Mouse (Mus musculus): ENCODE data around the gene Morn5. TPM values are rescaled to one million over a fixed set of nuclear protein-coding genes. Genes with fewer than 3 reads are reported as not detected.

The Morn5 gene
- 1 to 10 TPM; 1.3 to 1.7 TPM for total RNA-seq (2021)

DNA sequence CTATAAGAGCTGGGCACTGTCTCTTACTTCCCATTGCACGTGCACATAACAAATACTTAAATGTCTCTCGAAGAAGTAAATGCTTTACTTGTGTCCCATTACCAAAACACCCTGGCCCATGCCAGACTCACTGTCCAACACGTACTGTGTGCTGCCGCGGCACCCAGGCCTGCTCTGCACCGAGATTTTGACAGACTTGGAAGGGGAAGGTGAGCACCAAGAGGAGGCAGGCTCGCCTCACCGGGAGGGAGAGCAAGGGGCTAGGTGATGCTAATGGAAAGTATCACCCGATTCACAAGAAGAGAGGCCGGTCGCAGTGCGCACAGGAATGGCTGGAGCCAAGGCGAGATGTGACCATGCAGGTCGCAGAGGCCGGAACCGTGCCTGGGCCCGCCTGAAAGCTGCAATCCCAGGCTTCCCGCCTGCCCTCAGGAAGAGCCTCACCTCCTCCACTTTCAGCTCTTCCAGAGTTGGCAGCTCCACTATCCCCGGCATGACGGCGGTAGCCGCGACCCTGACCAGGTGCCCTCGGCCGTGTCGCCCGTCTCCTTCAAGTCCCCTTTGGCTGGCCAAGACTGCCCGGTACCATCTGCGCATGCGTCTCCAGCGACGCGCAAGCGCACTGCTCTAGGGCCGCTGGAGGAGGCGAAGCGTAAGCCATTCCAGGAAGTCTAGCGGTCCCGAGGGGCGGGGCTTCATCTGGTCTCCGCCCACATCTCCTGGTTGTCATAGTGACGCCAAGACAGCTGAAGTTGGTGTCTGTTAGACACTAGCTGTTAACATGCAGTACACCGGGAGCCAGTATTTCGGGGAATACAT lies at the start of gene Morn5, which contains the start of gene Ndufa8:
Gene Morn5, plus strand, starts transcription at position 711 of the 819 bp plus-strand sequence.
Gene Ndufa8, minus strand, starts transcription at position 659 of the 819 bp plus-strand sequence.
- peak; percentile 98 to 99 for DNase-seq

DNA sequence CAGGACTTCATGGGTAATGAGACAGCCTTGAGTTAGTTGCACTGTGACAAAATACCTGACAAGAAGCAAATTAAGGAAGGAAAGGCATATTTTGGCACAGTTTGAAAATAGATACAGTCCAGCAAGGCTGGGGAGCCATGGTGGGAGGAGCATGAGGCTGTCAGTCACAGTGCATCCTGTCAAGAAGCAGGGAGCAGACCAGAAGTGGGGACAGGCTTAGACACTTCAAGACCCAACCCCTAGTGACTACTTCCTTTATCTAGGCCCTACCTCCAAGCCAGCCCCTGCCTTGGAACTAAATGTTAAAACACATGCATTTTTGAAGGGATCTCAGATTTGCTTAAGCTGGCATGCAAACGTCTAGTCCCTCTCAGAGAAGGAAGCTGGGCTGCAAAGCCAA lies 48.9 kb upstream of the Morn5 start:
- no peak for DNase-seq

DNA sequence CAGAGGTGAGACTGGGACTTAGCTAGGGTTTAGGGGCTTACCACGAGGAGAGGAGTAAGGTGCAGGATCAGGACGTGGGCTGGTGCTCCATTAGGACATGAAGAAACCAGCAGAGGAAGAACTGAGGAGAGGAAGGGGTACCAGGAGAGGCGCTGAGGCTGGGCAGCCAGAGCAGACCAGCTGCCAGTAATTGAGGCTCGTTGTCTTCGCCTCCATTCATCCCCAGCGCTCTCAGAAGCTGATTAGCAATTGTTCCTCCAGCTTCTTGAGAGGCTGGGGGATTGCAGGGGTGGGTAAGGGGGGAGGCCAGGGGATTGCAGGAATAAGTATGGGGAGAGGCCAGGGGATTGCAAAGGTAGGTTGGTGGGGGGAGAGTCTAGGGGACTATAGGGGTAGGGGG lies 47.1 kb upstream of the Morn5 start:
- DNase-seq, result no peak

DNA sequence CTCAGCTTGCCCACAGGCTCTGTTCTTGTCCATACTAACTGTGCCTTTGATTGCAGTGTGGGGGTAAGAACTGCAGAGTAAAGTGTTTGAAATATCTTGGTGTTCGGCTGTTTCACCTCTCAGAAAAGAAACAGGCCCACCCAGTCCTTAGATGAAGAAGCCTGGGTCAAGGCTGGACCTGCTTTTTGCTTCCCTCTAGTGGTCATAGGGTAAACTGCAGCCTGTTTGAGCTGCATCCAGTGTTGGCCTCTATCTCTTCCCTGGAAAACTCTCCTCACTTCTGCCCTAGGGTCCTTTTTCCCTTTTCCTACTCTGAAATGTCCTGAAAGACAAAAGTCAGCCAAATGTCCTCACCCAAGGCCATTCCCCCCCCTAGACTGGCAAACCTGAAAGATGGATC lies 41.2 kb upstream of the Morn5 start:
- DNase-seq, result no peak

DNA sequence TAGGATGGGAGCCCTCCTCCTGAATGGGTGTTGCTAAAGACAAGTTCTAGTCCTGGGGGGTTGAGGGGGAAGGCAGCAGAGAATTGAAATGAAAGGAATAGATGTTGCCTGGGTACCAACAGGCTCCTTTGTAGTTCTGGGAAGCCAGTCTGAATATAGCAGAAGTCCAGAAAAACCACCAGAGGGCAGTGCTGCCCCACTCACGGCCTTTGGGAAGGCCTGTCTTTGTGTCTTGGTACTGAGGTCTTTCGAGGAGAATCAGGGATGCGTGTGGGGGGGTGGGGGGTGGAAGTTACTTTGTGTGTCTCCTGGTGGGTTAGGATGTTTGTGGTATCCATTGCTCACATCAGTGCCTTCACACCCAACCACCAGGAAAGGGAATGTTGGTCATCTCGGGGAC lies 39.9 kb upstream of the Morn5 start:
- DNase-seq, result peak; percentile 64 to 71

DNA sequence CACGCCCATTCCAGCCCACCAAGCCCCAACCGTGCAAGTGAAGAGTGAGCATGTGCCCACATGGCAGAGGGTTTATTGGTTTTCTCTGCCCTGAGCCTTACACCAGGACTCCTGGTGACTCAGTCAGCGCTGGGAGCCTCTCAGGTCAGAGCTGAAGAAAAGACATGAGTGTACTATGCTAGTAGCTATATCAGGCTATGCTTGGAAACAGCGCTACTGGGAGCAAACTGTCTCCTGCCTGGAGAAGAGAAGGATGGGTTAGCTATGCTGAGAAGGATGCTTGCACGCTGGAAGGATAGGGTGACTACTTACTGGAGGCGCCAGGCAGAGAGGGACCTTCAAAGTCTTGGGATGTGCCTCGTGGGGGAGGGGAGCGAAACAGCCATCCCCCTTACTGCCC lies 38.7 kb upstream of the Morn5 start:
- no peak for DNase-seq

DNA sequence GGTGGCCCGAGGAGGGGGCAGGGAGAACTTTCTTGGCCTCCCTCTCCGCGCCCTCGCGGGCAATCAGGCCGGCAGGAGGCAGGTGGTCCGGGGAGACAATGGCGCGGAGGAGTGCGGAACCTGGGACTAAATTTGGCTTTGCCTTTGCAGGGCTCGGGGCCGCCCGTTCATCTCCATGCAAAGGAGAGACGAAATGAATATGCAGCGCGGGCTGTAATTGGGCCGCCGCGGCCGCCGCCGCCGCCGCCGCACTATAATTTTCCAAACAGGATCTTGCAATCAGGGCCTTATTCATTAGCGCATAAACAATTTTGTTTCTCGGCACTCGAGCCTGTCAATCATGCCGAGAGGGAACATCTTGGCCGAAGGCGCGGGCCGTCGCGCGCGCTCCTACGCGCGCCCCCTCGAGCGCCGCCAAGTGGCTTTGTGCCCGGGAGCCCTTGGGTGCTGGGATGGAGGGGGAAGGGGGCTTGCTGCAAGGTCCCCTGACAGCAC lies 37.9 kb upstream of the Morn5 start:
- peak; percentile 56 for DNase-seq

DNA sequence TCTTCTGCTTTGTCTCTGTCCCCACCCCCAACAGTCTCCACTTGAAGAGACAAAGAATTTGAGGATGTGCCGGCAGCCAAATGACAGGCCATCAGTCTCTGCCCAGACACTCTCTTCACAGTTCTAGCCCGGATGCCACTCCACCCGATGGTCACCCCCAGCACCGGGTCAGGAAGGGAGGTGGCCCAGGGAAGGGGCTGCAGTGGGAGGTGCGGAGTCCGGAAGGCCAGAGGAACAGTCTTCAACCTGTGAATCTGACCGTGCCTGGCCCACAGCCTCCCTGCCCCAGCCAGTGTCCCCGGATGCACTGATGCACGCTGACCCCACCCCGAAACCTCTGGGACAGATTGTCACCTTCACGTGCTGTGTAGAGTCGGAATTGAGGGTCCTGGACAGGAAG lies 36.2 kb upstream of the Morn5 start:
- DNase-seq, result no peak

DNA sequence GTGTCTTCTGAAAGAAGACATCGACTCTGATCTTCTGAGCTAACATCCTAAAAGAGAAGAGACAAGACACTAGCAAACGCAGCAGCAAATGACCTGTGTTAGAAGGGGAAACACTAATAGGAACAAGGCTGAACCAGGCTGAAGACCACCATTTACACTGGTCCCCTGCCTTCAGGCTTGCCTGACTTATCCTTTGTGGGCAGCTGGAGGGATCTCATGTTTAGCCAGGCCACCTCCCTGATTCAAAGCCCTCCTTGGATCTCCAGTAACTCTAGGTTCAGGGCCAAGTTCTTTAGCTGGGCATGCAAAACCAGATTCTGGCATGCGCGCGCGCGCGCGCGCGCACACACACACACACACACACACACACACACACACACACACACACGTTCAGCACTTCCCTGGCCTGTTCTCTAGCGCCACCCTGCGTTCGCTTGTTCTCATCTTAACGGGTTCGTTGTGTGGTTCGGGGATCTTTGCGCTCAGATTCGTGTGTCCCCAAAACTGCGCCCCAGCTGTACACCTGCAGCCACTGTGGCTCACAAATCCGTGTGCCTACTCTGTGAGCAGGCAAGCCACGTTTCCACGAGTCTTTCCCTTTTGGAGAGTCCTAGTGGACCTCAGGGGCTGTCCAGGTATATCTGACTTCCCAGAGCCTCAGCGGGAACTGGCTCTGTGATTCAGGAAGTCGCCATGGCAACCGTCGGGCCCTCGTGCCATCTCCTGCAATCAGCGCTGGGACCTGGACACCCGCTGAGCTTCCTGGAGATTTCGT lies 27.7 kb upstream of the Morn5 start:
- peak; percentile 68 to 72 for DNase-seq

DNA sequence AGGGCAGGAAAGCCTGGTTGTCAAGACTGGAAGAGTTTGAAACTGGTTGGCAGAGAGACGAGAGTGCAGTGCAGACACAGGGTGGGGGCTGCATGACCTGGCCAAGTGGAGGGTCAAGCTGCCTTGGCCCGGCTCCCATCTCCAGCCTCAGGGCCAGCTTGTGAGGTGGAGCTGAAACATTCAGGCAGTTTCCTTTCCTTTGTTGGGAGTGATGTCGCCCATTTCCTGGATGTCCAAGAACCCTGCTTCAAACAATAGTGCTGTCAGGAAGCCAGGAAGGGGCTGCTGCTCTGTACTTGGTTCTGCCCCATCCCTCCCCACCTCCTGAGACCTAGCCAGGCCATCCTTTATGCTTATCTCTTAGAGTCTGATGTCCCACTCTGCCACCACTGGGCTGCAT lies 26.0 kb upstream of the Morn5 start:
- DNase-seq, result no peak

DNA sequence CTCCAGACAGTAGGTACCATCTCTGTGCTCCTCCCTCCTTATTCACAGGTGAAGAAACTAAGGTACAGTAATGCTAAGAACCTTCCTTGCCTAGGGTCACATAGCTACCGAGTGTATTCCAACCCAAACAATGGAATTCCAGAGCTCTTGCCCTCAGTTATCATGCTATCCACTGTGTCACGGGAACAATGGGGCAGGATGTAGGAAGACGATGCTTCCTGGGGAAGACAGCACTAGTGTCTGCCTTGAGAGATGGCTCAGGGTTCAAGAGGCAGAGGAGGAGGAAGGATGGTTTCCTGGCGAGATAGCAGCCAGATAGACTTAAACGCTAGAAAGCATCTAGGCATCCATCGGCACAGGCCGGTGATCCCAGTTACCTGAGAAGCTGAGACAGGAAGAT lies 16.4 kb upstream of the Morn5 start:
- DNase-seq, result no peak

DNA sequence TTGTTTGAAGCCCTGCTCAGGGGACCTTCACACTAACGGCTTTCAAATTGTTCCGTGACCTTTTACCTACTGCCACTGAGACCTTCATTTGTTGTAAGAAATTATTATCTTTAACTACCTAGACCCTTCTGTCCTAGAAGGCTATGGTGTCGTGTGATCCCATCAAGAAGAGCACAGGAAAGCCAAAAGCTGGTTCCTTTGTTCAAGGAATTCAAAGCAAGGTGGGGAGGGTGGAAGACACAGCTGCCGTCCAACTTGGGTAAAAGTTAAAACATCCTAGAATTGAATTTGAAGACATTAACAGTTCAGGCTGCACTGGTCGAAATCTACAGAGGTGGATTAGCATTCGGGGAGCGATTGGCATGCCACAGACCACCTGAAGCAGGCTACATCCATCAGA lies 15.3 kb upstream of the Morn5 start:
- no peak for DNase-seq

DNA sequence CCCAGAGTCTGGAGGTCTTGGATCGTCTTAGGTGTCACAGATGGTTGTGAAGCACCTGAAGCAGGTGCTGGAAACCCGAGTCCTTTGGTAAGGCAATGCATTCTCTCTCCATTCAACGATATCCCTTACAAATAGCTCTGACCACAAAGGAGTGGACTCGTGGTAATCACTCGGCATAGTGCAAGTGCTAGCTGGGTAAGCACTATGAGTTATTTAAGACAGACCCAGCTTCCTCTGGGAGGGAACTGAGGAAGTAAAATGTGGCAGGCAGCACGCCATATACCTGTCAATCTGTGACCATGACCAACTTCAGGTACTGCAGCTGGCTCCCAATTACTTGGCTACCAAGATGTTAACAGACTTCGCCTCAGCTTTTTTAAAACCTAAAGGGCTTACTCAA lies 14.4 kb upstream of the Morn5 start:
- no peak for DNase-seq

DNA sequence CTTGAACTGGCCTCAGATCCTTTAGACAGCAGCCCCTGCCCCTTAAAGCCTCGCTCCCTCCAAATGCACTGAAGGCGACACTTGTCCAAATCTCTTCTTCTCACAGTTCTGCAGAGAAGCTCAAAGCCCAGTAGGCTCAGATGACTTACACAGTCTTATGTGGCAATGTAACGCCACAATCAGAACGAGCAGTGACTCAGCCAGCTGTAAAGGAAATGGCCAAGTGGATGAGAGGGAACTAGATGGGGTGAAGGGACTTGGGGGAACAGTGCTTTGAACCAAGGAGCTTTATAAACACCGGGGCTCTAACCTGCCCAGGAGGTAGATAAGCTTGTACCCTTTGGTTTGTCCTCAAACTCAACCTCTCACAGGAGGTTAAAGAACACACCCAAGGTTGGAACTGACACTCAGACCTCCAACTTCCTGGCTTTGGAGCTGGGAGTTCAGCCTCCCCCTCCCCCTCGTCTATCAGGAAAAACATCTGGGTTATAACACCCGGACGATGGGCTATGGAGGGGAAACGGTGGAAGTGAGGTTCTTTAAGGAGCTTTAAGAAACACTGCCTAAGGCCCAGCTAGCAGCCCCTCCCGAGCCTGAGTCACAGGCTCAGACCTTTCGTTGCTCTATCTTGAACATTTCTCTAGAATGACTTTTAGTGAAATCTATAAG lies 13.7 kb upstream of the Morn5 start:
- no peak for DNase-seq

DNA sequence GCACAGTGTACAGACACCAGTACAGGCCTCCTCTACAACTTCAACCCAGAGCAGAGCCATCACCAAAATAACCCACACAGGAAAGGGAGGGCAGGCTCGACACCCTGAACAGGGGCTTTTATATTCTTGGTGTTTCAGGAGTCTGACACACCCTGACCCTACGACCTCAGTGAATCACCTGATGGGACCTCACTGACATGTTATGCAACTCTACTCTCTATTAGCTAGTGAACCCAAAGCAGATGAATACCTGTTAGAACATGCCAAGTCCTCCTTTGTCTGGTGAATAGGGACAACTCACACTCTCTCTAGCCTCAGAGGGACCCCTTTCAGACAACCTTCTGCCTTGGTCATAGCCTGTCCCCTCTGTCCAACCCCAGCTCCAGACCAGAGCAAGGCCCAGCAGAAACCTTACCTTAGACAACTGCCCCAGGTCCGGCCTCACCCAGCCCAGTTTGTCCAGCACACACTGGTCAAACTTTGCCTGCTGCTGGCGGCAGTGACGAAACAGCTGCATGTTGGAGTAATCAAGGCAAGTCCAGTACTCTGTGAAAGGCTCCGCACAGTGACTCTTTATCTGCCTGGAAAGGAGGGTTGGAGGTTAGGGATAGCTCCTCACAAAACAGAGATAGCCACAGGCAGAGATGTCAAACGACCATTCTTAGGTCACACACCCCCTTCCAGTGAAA lies 9.8 kb upstream of the Morn5 start:
- no peak for DNase-seq

DNA sequence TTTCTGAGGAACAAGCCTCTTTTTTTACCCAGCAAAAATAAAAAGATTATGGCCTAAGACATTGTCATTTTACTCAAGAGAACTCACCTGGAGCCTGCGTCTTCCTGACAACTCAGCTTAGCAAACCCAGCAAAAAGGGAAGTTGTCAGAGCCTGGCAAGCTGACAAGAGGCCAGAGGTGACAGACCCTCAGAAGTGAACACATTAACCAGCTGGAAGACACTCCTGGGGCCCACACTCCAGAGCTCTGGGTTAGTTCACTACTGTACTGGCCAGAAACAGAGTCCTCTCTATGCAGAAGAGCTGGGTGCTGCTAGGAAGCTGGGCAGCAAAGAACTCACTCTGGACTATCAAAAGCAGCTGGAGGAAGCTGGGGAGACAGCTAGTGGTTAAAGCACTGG lies 8.4 kb upstream of the Morn5 start:
- DNase-seq, result no peak

DNA sequence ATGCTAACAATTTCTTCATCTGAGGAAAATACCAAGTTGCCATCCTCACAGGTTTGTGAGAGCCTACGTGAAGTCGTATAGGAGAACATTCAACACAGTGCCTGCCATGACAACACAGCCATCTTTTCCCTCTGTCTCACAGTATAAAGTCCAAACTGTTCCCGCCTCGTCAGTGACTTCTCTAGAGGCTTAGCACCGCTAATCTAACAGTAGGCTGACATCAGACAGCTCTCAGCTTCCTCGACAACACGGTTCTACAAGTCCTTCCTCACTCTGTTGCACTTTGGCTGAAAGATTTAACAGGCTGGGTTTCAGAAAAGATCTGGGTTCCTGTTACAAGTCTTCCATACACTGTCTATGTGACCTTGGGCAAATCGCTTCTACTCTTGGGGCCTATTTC lies 1.1 kb upstream of the Morn5 start:
- DNase-seq, result no peak

DNA sequence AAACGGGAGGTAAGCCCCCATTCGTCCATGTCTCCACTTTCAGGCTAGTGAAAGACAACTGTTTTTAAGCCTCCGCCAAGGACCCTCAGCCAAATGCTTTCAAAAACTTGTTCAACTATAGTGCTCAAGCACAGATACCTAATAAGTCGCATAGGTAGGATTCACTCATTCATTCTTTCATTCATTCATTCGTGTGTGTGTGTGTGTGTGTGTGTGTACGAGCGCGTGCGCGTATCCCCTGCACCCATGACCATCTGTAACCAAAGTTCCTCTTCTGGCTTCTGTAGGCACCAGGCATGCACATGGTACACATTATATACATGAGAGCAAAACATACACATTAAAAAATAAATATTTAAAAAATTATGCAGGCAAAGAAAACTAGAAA lies 303 bp downstream of the Morn5 start:
- no peak for DNase-seq

DNA sequence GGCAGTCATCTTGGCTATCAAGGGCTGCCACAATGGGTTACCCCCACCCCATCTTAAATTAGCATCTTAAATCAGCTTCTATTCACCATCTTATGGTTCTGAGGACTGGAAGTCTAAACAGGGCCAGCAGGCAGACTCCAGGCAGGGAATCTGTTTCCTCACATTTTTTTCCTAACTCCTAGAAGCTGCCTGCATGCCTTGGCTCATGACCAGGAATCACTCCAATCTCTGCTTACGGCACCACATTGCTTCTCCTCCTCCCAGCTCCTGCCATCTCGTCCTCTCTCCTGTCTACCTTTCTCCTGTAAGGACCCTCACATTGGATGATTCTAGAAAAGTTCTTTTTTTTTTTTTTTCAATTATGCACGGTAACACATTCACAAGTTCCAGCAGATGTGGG lies 4.0 kb downstream of the Morn5 start:
- DNase-seq, result no peak

DNA sequence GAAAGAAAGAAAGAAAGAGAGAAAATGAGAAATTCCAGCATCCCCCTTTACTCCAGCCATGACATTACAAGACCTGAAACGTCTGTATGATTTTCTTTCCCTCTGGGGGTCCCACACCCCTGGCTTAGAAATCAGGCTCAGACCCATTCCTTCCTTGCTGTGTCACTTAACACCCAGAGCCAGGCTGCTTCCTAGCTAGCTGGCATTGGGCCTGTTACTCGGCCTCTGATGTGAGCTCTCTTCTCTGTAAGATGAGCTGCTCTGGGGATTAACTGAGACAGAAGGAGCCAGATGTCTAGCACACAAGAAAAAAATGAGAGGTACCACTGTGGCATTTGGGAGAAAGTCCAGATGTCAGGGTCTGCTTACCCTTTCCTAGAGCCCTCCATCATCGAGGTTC lies 7.0 kb downstream of the Morn5 start:
- no peak for DNase-seq

DNA sequence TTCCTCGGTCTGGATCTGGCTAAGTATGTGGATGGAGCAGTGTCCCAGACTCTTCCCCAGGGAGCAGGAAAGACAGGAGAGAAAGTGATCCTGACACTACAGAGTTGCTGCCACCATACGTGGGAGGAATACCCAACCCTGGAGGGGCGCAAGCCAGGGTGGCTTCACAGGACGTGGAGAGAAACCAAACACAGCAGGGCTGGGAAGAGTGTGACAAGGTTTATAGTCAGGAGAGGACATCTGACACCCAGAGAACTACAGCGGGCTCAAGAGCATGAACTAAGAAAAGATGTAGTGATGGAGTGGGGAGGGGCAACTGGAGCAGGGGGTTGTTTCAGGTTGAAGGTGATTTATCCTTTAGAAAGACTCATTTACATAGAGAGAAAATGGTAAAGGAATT lies 12.2 kb downstream of the Morn5 start:
- no peak for DNase-seq

DNA sequence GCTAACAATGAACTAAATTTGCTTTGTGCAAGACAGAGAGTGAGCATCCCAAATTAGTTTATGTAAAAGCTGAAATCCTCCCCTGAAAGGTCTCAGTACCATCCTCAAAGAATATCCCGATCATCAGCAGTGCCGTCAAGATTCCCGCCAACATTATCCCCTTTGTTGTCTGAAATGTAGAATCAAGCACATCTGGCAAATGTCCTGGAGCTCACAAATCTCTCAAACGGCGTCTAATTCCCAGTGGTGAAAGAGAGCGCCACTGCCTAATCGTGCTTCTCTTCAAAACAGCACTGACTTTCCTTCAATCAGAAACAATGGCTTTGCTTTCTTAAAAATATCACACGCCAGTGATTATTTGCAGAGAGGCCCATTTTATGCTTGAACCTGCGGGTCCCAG lies 17.9 kb downstream of the Morn5 start:
- no peak for DNase-seq

All from layer of hippocampus, postnatal 36 days (tissue).